Mouse (Mus musculus): ENCODE measurements around the gene Ace.

The Ace gene

DNA sequence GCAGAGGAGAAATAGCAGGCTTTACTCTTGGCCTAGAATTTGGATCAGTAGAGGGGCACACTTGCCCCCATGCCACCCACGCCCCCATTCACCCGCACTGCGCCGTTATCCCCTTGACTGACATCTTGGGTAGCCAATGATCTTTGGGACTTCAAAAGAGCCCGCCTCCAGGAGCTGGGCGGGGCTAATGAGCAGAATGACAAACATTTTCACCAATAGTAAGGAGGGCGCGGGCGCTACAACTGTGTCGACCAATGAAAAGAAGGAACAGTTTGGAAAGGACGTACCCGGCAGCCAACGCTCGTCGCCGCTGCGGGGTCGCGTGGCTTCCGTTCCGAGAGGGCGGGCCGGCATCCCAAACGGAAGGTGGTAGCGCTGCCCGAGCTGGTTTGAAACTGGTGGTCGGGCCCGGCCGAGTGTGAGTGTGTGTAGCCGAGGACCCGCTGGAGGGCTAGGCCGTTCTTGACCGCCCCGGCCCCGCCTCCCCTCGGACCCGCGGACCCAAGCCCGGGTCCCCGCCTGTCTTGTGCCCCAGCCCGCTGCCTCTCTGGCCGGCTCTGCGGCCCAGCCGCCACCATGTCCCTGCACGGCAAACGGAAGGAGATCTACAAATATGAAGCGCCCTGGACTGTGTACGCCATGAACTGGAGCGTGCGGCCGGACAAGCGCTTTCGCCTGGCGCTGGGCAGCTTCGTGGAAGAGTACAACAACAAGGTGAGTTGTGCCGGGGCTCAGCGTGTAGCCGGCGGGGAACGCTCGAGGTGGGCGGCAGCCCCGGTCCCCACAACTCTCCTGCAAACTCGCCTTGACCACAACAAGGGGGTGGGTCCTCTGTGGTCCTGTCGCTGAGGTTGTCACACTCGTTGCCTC, 69.0 kb downstream of the Ace start, which contains the start of gene Dcaf7:
TSS of gene Dcaf7 (plus strand) at position 325 of the 870 bp plus-strand sequence.
- in situ Hi-C loops (cut with MboI, MseI), result no loop called here

DNA sequence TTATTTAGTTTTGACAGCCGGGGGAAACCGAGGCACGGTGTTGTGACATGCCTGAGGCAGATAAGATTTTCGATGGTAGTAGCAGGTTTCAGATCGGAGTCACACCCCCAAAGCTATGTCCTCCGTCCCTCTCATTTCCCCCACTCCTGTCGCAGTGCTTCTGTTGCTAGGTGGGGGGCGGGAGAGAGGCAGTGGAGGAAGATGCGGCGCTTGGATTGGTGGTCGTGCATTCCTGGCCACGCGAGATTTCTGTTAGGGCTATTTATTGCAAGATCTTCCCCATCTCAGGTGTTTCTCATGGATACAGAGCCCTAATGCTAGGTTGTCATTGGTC, 69.6 kb downstream of the Ace start:
- in situ Hi-C loops (cut with MboI, MseI), result no loop called here
